Mouse (Mus musculus): ENCODE measurements at regions not wholly inside any gene's neighbourhood (a gene's known extent, or its start where the extent isn't known, plus 50 kb on each side); places are given as distances from the start of the nearest gene placed in this dataset.

DNA sequence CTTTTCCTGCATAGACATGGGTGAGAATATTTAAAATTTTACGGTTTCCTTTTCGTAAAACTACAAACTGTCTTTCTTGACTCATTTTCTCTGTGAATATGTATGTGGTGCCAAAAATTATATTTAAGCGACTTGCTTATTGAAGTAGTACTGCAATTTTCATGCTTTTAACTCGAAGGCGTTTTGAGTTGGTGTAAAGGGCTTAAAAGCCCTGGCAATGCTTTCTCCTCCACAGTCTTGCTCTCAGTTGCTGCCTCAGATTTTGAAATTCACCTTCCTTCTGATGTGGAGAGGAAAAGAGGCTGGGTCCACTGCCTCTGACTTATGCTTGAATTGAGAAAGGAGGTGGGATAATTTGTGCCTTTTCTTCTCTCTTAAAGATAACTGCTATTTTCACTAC lies 629.6 kb upstream of the Nrsn1 start:
- TF ChIP-seq CTCF (IDR thresholded peaks at IDR 0.05; ENCODE audit: borderline replicate concordance, extremely low read depth, insufficient read depth, insufficient read length) (no peak), POLR2A (IDR thresholded peaks at IDR 0.05; ENCODE audit: borderline replicate concordance, extremely low read depth, insufficient read depth, insufficient read length, poor library complexity, severe bottlenecking) (no peak)

Measured in brain, embryonic 14.5 days (tissue).